Mouse (Mus musculus): ENCODE measurements around the gene Msl1.

DNA sequence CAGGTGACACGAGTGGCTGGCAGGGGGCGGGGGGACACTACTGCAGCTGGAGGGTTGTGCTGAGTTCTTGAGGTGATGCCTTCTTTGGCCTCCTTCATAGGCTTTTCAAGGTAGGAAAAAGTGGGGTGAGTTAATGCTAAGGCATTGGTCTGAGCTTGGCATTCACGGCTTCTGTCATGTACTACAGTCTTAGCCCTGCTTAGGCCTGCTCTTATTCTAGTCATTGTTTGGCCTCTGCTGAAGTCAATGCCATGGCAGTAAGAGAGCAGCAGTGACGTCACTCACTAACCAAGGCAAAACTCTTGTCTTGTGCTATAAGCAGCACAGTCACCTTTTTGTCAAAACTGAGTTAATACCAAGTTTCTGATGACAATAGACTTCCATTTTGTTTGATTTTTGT, 2.6 kb downstream of the Msl1 start:
- TF ChIP-seq CTCF (IDR thresholded peaks at IDR 0.05; ENCODE audit: extremely low read depth, insufficient read length, insufficient replicate concordance, low read depth, low read length) (no peak), POLR2A (IDR thresholded peaks at IDR 0.05; ENCODE audit: low read depth, low read length) (no peak)
